Mouse (Mus musculus) left cerebral cortex, postnatal 14 days (tissue): Measurements from ENCODE around the gene Kdm2b. TPM values are rescaled to one million over a fixed set of nuclear protein-coding genes. Genes with fewer than 3 reads are reported as not detected.
A peak's percentile ranks its signal among the peaks of the same experiment; 100 is the strongest.

ENCODE experiments used
- DNase-seq, 2 experiments: peaks; one replicate each; pipeline ENCODE4 v3.0.0; 2021 to 2022; ENCODE audit warnings: low spot score in 2 of 2, mixed read lengths in 1 of 2
- intact Hi-C: fragments of 180-260 bp; cut with DNase I; formaldehyde crosslinking; loops from one replicate; pipeline ENCODE4 v1.15.1; 2025
- total RNA-seq, 2 experiments: library from RNA; stranded (reverse); gene quantifications; 2 replicates each; pipeline ENCODE4 v1.2.3; 2021

Kdm2b gene
- total RNA-seq, 2 experiments from 2014 or later, result 29.1 to 31.1 TPM

DNA sequence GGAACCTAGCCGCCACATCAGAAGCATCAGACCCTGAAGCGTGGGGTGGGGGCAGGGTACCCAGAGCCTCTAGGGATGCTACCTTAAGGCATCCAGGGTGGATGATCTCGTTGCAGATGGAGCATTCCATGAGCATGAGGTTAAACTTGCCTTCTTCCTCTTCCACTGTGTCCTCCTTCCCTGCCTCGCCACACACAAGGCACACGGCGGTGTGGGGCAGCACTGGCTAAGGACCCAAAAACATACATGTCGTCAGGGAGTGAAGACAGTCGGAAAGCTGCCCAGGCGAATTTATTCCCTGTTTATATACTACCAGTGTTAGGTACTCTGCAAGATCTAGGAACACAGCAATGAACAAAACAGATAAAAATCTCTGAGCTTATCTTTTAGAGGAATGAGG is 106.4 kb downstream of the Kdm2b start:
- intact Hi-C loops, result loop anchor here (5.0 kb wide), 1 partner anchor 61 kb away; the partner anchor contains the start of gene Anapc5
- DNase-seq, result no peak

DNA sequence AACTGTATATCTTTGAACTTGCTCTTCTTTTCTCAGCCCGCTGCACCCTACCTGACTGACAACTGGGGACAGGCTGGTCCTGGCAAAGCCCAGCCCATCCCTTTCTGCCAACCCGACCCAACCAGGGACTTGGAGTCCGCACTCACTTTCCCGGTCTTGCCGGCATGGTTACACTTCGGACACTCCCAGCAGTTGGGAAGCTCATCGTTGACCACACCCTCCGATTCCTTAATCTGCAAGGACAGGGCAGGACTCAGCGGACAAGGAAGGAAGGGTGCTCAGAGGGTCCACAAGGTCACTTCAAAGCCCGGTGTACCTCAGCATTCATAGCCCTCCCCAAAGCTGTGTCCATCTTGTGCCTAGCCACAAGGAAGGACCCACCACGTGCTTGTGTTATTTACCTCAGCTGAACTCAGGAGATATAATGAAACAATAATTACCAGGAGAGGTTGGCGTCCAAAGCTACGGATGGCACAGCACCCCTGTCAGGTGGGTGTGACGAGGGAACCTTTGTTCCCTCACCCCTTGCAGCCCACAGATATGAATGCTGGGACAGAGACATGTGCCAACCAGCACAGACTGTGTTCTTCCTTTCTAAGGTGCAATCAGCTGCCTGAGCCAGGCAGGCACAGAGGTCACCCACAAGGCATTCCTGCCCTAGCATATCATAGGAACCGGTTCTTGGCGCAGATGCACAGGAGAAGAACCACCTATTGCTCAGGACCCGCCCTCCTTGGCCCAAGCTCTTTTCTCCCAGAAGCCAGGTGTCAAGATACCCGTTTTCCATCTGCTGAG is 107.2 kb downstream of the Kdm2b start:
- intact Hi-C loops, result loop anchor here (5.0 kb wide), 1 partner anchor 60 kb away; the partner anchor contains the start of gene Anapc5
- no peak for DNase-seq

DNA sequence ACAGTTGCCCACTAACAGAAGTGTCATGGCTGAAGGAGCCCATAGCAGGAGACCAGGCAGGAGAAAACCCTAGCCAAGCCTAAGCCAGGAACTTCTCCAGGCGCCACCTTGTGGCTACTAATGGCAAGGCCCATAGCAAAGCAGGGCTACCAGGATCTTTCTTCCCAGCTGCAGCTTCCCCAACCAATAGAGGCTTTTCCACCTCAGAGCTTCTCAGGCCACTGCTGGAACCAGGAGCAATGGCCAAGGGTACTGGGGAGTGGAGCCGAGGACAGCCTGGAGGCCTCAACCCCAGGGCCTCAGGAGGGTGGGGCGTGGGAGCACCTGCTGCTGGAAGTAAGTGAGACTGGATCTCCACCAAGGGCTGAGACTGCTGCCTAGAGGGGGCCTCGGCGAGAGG is 108.3 kb downstream of the Kdm2b start:
- intact Hi-C loops, result loop anchor here (5.0 kb wide), 1 partner anchor 59 kb away; the partner anchor contains the start of gene Anapc5
- peak; percentile 75 to 79 for DNase-seq

DNA sequence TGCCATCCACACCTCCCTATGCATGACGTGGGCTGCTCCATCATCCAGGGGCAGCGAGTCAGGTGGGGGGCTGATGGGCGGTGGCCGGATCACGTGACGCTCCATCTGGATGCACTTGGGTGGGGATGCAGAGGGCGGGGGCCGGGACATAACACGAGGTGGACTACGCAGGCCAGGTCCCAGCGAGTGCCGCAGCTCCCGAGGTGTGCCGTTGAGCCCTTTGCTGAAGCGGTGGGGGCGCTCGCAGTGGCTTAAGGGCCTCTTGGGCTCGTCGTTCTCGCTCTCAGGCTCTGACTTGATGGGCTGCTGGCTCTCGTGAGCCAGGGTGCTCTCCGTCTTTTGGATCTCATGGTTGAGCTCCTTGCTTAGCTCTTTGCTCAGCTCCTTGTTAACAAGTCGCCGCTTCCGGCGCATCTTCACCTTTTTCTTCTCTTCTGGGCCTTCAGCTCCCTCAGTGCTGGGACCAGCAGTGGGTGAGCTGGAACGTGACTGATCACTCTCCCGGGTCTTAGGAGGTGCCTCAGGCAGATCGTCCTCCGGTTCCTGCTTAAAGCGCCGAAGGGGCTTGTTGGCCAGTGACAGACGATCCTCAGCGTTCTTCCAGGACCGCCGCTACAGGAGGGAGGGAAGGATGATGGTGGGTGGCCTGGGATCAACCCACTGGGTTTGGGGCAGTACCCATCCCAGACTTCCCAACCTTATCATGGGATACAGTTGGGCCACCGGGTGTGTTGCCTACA is 109.2 kb downstream of the Kdm2b start:
- DNase-seq, result no peak
- intact Hi-C loops, result loop anchor here (5.0 kb wide), 1 partner anchor 58 kb away; the partner anchor contains the start of gene Anapc5

DNA sequence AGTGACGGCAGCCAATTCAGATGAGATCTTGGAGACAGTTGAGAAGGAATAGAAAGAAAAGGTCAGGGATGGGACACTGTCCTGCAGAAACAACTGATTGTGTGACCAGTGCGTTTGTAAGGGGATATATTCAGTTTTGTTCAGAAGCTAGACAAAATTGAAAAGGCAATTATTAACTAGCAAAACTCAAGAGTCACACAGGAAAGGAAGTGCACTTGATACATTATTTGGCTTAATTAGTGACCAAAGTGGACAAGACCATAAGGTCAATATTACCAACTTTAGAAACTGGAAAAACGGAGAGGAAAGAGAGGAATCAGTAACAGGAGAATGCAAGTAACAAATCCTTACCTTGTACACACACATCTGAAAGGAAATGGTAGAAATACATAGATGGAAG is 113.0 kb downstream of the Kdm2b start:
- intact Hi-C loops, result no loop called here
- no peak for DNase-seq

DNA sequence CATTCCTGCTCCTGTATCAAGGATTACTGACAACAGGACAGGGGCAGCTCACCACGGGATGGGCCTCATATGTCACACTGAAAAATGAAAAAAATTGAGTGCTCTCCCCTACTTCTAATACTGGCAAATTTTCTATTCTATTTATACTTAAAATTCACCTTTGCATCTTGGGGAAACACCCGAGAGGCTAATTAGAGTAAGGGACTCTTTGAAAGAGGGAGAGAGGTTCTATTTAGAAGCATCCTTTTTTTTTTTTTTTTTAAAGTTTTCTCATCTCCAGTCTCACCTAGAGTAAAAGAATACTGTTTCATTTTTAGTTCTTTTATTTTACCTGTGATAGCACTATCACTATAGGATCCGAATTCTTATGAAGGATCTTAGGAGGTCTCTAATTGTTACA is 115.3 kb downstream of the Kdm2b start:
- DNase-seq, result no peak
- intact Hi-C loops, result no loop called here

DNA sequence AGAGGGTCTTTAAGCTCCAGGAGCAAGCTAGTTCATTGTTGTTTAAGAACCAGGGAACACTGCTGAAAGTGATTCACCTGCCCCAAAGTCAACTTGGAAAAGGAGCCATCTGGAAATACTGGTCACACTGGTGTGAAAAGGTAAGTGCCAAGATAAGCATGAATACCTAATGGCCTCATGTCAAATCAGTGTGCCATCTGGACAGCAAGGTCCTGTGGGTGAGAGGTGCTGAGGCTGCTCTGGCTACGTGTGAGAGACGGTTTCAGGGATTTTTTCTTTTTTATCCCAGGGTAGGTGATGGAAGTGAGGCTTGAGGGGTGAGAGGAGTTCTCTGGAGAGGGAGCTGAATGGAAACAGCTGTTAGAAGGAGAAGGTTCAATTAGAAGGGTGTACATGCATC is 116.0 kb downstream of the Kdm2b start:
- intact Hi-C loops, result no loop called here
- DNase-seq, result no peak

DNA sequence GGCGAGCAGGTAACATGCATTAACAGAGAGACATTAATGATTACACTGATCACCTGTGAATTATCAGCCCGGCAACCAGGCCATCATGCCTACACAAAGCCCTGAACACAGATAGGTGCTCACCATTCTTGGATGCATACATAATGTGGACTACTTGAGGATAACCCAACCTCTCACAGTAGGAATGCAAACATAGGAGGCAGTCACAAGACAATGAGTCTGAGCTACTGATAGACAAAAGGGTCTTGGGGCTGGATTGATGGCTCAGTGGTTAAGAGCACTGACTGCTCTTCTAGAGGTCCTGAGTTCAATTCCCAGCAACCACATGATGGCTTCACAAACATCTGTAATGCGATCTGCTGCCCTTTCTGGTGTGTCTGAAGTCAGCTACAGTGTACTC is 117.0 kb downstream of the Kdm2b start:
- intact Hi-C loops, result no loop called here
- DNase-seq, result no peak

DNA sequence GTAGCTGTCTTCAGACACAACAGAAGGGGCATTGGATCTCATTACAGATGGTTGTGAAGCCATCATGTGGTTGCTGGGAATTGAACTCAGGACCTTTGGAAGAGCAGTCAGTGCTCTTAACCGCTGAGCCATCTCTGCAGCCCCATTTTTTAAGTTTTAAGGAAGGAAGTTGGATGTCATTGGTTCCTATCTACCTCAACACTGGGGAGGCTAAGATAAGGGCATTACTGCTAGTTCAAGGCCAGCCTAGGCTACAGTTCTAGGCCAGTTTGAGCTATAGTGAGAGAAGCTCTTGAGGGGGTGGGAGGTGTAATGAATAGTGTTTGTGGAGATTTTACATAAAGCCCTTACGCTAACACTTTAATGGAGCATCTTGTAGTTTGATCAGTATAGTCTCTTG is 126.6 kb downstream of the Kdm2b start:
- intact Hi-C loops, result no loop called here

DNA sequence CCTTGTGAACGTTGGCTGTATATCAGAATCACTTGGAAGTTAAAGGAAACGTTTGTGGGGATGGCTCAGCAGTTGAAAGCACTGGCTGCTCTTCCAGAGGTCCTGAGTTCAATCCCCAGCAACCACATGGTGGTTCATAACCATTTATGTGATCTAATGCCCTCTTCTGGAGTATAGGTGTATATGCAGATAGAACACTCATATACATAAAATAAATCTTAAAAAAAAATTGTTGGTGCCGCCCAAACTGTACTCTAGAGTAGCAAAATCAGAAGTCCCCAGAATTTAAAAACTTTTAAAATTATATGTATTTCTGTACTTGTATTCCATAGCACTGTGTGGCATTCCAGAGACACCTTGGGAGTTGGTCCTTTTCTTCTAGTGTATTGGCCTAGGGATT is 133.8 kb downstream of the Kdm2b start:
- no peak for DNase-seq
- intact Hi-C loops, result no loop called here

More for the DNA sequence above, 126.6 kb downstream of the Kdm2b start:
- no peak for DNase-seq

DNA sequence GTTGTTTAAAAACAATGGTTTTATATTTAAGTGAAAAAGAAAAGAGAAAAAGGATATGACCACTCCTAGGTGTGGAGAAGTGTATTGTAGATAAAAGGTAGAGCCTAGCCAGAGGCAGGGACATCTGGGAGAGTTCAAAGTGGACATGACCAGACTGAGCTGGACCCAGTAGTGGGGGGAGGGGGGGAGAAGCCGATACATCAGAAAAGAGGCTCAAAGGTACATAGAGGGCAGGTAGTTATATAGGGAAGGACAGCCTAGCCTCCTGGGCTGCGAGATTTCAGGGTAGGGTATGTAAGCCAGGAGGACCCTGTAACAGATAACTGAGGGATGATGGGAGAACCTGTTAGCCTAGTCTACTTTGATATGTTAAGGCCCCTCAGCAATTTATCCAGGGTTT is 137.0 kb downstream of the Kdm2b start:
- intact Hi-C loops, result loop anchor here (5.0 kb wide), 1 partner anchor 35 kb away; no protein-coding TSS in a partner anchor

DNA sequence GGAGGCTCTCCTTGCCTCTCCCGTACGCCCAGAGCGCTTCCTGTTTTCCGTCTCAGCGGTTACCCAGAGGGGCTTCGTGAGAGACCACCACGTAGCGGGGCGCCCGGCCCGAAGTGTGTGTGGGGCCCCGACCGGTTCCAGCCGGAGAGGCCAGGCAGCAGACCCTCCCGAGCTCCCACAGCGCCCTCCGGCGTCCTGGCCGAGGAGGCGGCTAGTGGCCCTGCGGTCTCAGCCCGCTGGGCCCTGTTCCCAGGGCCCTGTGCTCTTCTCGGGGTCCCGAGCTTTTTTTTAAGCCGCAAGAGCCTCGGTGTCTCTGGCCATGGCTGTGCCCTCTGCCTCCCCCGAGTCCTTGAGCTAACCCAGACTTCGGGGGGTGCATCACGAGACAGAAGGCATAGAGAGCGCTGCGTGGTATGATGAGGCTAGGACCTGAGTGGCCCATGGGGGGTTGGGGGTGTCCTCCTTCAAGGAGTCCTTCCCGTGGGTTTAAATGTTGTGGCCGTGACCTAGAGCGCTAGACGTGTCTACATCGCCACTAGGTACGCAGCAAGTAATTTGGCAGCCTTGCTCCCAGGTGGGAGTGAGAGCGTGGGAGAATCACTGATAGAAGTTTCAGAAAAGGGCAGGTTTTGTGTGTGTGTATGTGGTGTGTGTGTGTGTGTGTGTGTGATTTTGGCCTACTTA is 139.2 kb downstream of the Kdm2b start:
- intact Hi-C loops, result loop anchor here (5.0 kb wide), 1 partner anchor 33 kb away; no protein-coding TSS in a partner anchor
- peak in 1 of 2 experiments; percentile 67 for DNase-seq

More for the DNA sequence above, 137.0 kb downstream of the Kdm2b start:
- DNase-seq, result no peak

DNA sequence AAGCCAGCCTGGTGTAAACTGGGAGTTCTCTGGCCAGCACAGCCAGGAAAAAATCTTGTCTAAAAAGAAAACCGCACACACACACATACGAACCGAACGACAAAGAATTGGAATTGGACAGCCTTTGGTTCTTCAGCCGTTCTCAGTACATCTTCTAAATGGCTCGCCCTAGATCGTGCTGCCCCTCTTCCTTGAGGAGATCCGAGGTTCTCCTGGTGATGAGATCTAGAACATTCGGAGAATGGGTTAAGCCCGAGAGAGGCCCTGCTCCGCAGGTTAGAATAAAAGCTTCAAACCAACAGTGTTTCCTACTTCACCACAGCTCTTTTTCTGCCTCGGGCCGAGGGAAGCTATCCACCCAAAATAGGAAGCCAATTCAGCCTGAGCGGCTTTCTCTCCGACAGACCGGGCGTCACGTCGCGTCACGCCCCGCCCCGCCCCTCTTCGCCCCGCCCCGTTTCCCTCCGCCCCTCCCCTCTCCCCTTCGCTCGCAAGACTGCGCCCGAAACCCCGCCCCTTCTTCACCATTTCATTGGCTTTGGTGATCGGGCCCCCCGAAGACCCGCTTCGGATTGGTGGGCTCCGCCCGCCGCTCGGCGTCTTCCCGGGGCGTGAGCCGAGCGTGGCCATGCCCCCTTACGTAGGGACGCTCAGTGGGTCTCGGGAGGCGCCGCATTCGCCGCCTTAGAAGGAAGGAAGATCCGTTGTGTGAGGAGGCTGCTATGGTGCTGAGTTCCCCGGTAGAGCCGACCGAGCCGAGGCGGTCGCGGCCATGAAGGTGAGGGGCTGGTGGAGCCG is 139.9 kb downstream of the Kdm2b start, which contains the start of gene Rnf34:
Rnf34 (plus strand) TSS at position 528 of the 798 bp plus-strand sequence.
- peak; percentile 97 to 99 for DNase-seq
- intact Hi-C loops, result loop anchor here (5.0 kb wide), 1 partner anchor 32 kb away; no protein-coding TSS in a partner anchor

DNA sequence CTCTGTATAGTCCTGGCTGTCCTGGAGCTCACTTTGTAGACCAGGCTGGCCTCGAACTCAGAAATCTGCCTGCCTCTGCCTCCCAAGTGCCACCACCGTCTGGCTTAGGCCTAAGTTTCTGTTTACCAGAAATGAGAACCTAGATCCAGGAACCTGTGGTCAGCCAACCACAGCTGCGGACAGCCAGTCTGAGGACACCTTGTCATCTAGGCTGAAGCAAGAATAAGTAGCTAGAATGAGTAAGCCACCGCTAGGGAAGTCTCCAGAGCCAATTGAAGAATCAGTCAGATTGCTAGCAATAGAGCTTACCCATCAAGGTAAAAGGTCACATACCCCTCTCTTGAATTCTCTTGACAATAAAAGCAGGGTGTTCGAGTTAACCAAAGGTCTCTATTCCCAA is 145.8 kb downstream of the Kdm2b start:
- intact Hi-C loops, result no loop called here
- no peak for DNase-seq

DNA sequence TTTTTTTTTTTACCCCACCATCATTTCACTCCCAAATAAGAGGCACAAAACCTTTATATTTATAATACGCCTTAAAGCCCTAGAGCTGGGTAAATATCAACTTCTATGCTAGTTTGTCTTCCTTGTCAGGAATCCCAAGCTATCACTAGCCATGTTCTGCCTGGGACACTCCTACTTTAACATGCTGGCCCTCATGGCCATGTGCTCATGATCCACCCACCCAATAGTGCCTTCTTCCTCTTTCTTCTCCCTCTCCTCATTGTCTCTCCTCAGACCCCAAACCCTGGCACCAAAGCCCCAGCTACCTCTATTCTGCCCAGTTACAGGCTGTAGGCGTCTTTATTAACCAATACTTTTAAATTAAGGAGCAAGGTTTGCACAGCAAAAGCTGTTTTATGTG is 148.5 kb downstream of the Kdm2b start:
- DNase-seq, result no peak
- intact Hi-C loops, result no loop called here

DNA sequence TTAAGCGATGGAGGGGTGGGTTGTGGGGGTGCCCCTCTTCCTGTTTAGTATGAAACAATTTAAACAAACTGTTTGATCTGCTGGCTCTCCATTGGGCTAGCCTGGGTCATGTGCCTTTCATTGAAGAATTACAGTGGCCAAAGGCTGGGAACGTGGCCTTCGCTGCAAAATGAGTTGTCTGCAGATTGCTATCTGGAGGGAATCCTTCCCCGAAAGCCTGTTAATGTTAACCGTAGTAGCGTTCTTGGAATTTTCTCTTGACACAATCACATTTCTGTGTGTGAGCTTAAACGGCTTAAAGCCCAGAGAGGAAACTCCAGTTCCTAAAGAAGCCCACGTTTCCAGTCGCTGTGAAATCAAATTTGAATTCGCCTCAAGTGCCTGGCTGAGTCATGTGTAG is 156.6 kb downstream of the Kdm2b start:
- intact Hi-C loops, result no loop called here
- DNase-seq, result no peak

DNA sequence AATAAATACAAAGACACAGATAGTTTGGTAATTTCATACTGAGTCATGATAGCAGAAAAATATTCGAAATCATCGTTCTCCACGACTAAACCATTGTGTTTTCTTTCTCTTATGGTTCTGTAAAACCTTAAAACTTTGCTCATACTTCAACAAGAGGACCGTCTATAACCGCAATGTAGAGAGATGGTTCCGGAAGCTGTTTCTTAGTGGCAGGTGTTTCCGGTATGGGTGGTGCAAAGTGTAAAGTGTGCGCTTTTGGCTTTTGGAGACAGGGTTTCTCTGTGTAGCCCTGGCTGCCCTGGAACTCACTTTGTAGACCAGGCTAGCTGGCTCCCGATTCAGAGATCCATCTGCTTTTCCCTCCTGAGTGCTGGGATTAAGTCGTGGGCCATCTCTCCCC is 157.1 kb downstream of the Kdm2b start:
- no peak for DNase-seq
- intact Hi-C loops, result no loop called here

DNA sequence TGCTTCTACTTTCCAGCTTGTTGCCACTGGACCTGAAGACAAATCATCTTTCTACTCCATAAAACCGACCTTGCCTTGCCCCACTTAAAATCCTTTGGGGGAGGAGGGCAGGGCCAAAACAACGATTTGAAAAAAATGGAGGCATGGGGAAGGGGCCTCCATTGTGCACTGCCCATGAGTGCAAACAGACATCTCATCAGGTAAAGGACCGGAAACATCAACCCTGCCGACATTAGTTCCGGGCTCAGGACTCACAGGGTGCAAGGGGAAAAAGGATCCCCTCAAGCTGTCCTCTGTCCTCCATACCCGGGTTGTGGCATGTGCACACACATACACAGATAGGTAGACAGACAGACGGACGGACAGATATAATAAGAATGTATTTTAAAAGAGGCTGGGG is 164.5 kb downstream of the Kdm2b start:
- intact Hi-C loops, result no loop called here
- DNase-seq, result no peak

DNA sequence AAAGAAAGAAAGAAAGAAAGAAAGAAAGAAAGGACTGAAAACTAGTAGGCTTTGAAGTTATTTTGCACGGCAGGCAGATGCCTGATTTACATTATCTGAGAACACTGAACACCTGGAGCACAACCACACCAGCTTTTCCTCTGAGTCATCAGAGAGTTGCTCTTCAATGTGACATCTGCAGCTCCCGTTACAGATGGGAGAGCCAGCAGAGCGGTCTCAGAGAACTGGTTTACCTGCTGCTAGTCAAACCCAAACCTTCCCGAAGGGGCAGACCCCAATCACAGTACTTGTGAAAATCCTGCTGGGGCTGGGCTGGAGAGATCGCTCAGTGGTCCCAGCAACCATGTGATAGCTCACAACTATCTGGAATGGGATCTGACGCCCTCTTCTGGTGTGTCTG is 165.2 kb downstream of the Kdm2b start:
- intact Hi-C loops, result loop anchor here (5.0 kb wide), 1 partner anchor 58 kb away; no protein-coding TSS in a partner anchor
- no peak for DNase-seq
